Mouse (Mus musculus) midbrain, postnatal 0 days (tissue): ENCODE data around the gene Pigq. TPM values are rescaled to one million over a fixed set of nuclear protein-coding genes. Genes with fewer than 3 reads are reported as not detected.

ENCODE experiments used
- ATAC-seq: fragments of 200-750 bp; cut with Nextera tagmentation; 2 replicates; pipeline ENCODE4 v1.8.0; 2017; ENCODE audit warnings: moderate number of reproducible peaks, mild to moderate bottlenecking, moderate TSS enrichment, moderate library complexity; ENCODE audit not compliant: low FRiP score
- DNase-seq: peaks from one replicate; pipeline ENCODE4 v3.0.0-alpha.2; 2015; ENCODE audit warnings: low spot score
- H3K27ac ChIP-seq: fragments of 300-500 bp; sonication (generic); 2 replicates; pipeline ENCODE4 v1.5.1; 2014; ENCODE audit warnings: low read depth, mild to moderate bottlenecking, low read length, mixed read lengths
- H3K27me3 ChIP-seq: fragments of 300-500 bp; sonication (generic); 2 replicates; pipeline ENCODE4 v1.6.1; 2014; ENCODE audit warnings: low read length, control low read depth, mixed read lengths; ENCODE audit not compliant: insufficient read depth
- H3K36me3 ChIP-seq: fragments of 300-500 bp; sonication (generic); 2 replicates; pipeline ENCODE4 v1.6.1; 2014; ENCODE audit warnings: low read length, control low read depth, mixed read lengths; ENCODE audit not compliant: insufficient read depth
- H3K4me1 ChIP-seq: fragments of 300-500 bp; sonication (generic); 2 replicates; pipeline ENCODE4 v1.6.1; 2014; ENCODE audit warnings: mild to moderate bottlenecking, control low read depth, antibody characterized with exemption, low read length, mixed read lengths; ENCODE audit not compliant: insufficient read depth
- H3K4me2 ChIP-seq: fragments of 300-500 bp; sonication (generic); 2 replicates; pipeline ENCODE4 v1.6.1; 2014; ENCODE audit warnings: low read depth, mild to moderate bottlenecking, low read length, mixed read lengths; ENCODE audit not compliant: poor library complexity, severe bottlenecking
- H3K4me3 ChIP-seq: fragments of 300-500 bp; sonication (generic); 2 replicates; pipeline ENCODE4 v1.5.1; 2014; ENCODE audit warnings: low read depth, mild to moderate bottlenecking, low read length, moderate library complexity
- H3K9ac ChIP-seq: fragments of 300-500 bp; sonication (generic); replicated peaks from 2 replicates; pipeline ENCODE4 v1.6.1; 2014; ENCODE audit warnings: mild to moderate bottlenecking, low read length, moderate library complexity, mixed read lengths; ENCODE audit not compliant: poor library complexity, severe bottlenecking
- H3K9me3 ChIP-seq: fragments of 300-500 bp; sonication (generic); 2 replicates; pipeline ENCODE4 v1.6.1; 2016; ENCODE audit warnings: low read length, control low read depth
- CTCF ChIP-seq: IDR thresholded peaks from 2 replicates; pipeline ENCODE4 v1.5.1; 2016; ENCODE audit warnings: antibody characterized with exemption, mild to moderate bottlenecking
- WGBS: fragments of 180-500 bp; shearing (Covaris S2); extraction: QIAGEN DNeasy Blood & Tissue Kit; methylation state at CpG from one replicate; pipeline ENCODE4 v1.1.7; 2014; 5-methylcytosine and 5-hydroxymethylcytosine counted together
- polyA plus RNA-seq: library from polyadenylated mRNA; unstranded; fragments of >200 nt; fragmentation: Nextera tagmentation; extraction: Ambion mirVana; gene quantifications from 2 replicates; pipeline ENCODE4 v1.2.1, GENCODE M21; 2015
- total RNA-seq: library from RNA; depleted of rRNA; stranded (reverse); fragments of >200 nt; gene quantifications from 2 replicates; pipeline ENCODE4 v1.2.3, GENCODE M21; 2014

Pigq gene
- total and polyA plus RNA-seq, 2 experiments from 2014 or later = 75.4 to 111 TPM

- Histone ChIP-seq H3K36me3 (no peaks in the 10 kb centered on the region), H3K9me3 (no peaks in the 10 kb centered on the region), H3K4me1 (no peaks in the 10 kb centered on the region), H3K27ac (no peak overlapping the region), H3K4me3 (no peak overlapping the region), H3K4me2 (no peak overlapping the region), H3K27me3 (peaks cover 37% of the 10 kb centered on the region), H3K9ac (no peak overlapping the region)
- DNase-seq (no peak), ATAC-seq (no peak)
- no peak for TF ChIP-seq CTCF
- WGBS = 73% methylated on average over 5 of the region's 5 CpGs
These were observed 5.2 kb upstream of the Pigq start for GRCm38 (mm10) chr17:25949981-25950380.

GRCm38 (mm10) chr17:25948051-25948450 is 3.3 kb upstream of the Pigq start:
- DNase-seq (no peak), ATAC-seq (no peak)
- 77% methylated on average over 8 of the region's 8 CpGs for WGBS

GRCm38 (mm10) chr17:25947576-25947975 is 2.8 kb upstream of the Pigq start:
- TF ChIP-seq CTCF = no peak
- no peaks in the 10 kb centered on the region for H3K9me3 ChIP-seq
- H3K4me3 ChIP-seq = no peak overlapping the region
- no peaks in the 10 kb centered on the region for H3K4me1 ChIP-seq
- H3K9ac ChIP-seq = no peak overlapping the region
- WGBS = 81% methylated on average over 4 of the region's 4 CpGs
- no peak for DNase-seq
- H3K27ac ChIP-seq = no peak overlapping the region
- H3K36me3 ChIP-seq = no peaks in the 10 kb centered on the region
- H3K27me3 ChIP-seq = peaks cover 26% of the 10 kb centered on the region
- ATAC-seq = no peak
- no peak overlapping the region for H3K4me2 ChIP-seq

More at GRCm38 (mm10) chr17:25948051-25948450, 3.3 kb upstream of the Pigq start:
- no peak overlapping the region for H3K27ac ChIP-seq
- H3K9me3 ChIP-seq = no peaks in the 10 kb centered on the region
- no peaks in the 10 kb centered on the region for H3K36me3 ChIP-seq
- no peak for TF ChIP-seq CTCF
- H3K4me1 ChIP-seq = no peaks in the 10 kb centered on the region
- H3K9ac ChIP-seq = no peak overlapping the region
- H3K27me3 ChIP-seq = peaks cover 31% of the 10 kb centered on the region
- no peak overlapping the region for H3K4me3 ChIP-seq
- H3K4me2 ChIP-seq = no peak overlapping the region

GRCm38 (mm10) chr17:25946891-25947290 is 2.2 kb upstream of the Pigq start:
- DNase-seq = no peak
- ATAC-seq = no peak
- H3K9me3 ChIP-seq = no peaks in the 10 kb centered on the region
- H3K4me1 ChIP-seq = no peaks in the 10 kb centered on the region
- peaks cover 20% of the 10 kb centered on the region for H3K27me3 ChIP-seq
- H3K36me3 ChIP-seq = no peaks in the 10 kb centered on the region
- TF ChIP-seq CTCF = no peak
- no peak overlapping the region for H3K4me2 ChIP-seq
- 89% methylated on average over 8 of the region's 8 CpGs for WGBS
- no peak overlapping the region for H3K9ac ChIP-seq
- no peak overlapping the region for H3K27ac ChIP-seq
- no peak overlapping the region for H3K4me3 ChIP-seq

- no peaks in the 10 kb centered on the region for H3K36me3 ChIP-seq
- peaks cover 15% of the 10 kb centered on the region for H3K27me3 ChIP-seq
- no peak for DNase-seq
- WGBS = 74% methylated on average over 7 of the region's 7 CpGs
- no peaks in the 10 kb centered on the region for H3K4me1 ChIP-seq
- no peak overlapping the region for H3K4me3 ChIP-seq
- no peak overlapping the region for H3K9ac ChIP-seq
- no peaks in the 10 kb centered on the region for H3K9me3 ChIP-seq
- TF ChIP-seq CTCF = no peak
- ATAC-seq = no peak
- H3K4me2 ChIP-seq = no peak overlapping the region
- no peak overlapping the region for H3K27ac ChIP-seq
These were observed 1.6 kb upstream of the Pigq start for GRCm38 (mm10) chr17:25946349-25946748.

GRCm38 (mm10) chr17:25945517-25946155 is 900 bp upstream of the Pigq start:
- no peaks in the 10 kb centered on the region for H3K36me3 ChIP-seq
- H3K4me1 ChIP-seq = peaks cover 7% of the 10 kb centered on the region; the same call in 1 of the 2 replicates
- no peaks in the 10 kb centered on the region for H3K9me3 ChIP-seq
- no peak overlapping the region for H3K9ac ChIP-seq
- no peak for DNase-seq
- no peak for ATAC-seq
- no peak overlapping the region for H3K4me2 ChIP-seq
- no peak for TF ChIP-seq CTCF
- peaks cover 8% of the 10 kb centered on the region; the same call in 1 of the 2 replicates for H3K27me3 ChIP-seq
- H3K4me3 ChIP-seq = no peak overlapping the region
- H3K27ac ChIP-seq = no peak overlapping the region
- 48% methylated on average over 9 of the region's 9 CpGs for WGBS
